Mouse (Mus musculus) heart, adult 9 months (tissue): ENCODE data around the gene Ramp2.

Source experiments
- DNase-seq, 2 experiments: peaks; one replicate each; pipeline ENCODE4 v3.0.0; 2022; ENCODE audit warnings: low spot score in 2 of 2

Ramp2 gene

DNA sequence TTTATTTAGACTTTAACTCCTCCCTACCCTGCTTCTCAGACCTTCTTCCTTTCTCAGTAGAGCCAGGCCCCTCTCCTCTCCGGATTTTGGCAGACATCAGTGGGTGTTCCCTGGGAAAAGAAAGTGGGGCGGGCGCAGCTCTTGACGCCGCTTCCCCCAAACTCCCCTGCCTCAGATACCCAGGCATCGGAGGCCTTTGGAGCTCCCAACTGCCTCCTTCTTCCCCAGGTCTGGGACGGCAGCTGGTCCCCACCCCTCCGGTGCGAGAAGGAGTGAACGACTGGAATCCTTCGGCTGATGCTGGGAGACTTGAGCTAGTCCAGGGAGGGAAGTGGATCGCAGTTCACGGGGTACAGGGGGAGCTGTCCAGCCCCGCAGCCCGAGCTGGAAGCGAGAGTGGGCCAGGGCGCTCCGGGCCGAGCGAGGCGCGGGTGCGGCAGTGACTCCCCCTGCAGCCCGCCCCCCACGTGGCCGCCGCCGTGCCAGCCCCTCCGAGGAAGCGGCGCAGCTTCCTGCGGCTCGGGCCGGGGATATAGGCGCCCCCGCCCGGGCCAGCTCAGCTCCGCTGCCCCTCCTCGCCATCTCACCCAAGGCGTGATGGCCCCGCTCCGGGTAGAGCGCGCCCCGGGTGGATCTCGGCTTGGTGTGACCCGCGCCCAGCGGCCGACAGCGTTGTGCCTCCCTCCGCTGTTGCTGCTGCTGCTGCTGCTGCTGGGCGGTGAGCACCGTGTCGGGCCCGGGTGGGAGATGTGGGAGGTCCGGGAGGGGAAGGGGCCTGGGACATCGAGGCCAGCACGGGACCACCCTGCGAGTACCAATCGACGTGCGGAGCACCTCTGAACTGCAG lies at the start of gene Ramp2:
Gene Ramp2, plus strand, starts transcription at position 174 of the 847 bp plus-strand sequence.
- DNase-seq: peak; percentile 72 to 80

DNA sequence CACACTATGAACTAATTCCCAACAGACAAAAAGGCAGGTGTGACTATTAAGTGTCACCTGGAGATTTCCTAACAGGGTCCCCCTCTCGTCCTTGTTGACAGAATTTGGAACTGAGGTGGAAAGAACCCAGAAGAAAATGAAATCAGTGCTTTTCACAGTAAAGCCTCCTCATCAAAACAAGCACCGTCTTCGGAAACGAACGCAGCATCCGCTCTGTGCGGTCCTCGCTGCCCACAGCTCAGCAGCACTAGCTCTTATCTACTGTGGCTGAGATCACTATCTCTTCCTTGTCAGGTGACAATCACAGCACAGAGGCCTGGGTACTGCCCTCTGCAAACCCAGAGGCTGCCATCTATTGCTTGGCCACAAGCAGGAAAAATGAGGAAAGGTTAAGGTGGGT lies 49.7 kb upstream of the Ramp2 start:
- DNase-seq: no peak

DNA sequence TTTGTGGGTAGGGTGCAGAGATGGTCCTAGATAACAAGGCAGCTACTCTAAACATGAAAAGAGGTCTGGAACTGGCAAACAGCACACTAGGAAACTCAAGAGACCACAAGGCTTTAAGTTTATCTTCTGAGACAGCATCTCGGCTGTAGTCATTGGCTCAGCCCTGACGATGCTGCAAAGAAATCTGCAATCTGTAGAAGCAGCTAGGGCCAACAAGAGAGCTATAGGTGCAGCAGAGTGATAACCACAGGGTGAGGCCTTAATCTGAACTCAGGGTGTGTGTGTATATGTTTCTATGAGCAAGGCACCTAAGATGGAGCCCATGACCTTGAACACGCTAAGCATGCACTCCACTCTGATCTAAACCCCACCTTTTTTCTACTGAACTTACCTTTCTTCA lies 46.3 kb upstream of the Ramp2 start:
- DNase-seq: no peak

DNA sequence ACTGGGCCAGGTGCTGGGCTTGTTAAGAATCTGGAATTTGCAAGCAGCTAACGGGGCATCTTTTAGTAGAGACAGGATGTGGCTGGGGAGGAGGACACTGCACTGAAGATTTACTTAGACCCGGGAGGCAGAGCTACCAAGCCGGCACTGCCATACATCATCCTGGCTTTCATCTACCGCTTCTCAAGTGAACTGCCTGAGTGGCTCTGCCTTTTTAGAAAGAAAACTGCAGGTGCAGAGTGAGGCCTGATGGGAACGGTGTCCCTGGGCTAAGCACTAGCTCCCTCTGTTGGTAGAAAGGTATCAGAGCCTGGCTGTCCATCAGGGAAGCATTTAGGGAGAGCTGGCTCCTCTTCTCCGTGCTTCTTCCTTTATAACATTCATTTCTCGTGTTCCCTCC lies 44.8 kb upstream of the Ramp2 start:
- DNase-seq: no peak

DNA sequence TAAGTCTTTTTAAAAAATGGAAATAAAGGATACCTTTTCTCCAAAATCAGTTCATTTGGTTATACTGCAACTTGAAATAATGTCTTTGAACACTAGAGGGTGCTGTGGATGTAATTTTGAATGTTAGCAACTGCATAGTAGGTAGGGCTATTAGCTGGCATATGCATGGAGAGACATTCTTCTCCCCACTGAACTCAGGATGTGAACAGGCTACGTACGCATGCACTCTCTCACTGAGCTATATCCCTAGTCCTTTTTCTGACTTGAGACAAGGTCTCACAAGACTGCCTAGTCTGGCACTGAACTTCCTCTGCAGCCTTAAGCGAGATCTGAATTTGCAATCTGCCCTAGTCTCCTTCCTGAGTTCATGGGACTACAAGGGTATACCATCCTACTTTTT lies 33.9 kb upstream of the Ramp2 start:
- peak; percentile 56 to 70 for DNase-seq

DNA sequence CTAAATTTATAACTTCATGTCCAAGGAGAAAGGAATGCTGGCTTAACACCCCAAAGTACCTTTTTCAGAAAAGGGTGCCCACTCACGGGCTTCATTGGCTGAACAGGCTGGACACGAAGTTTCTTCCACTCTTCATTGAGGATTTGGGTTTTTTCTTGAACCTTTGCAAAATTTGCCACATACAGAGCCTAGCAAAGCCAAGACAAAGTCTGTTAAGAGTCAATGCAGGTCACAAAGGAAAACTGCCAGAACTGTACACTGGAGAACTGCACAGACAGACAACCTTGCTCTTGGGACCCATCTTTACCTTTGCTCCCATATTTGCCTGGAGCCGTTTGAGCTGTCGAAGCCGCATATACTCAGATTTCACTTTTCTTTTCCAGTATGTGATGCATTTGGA lies 28.9 kb upstream of the Ramp2 start:
- DNase-seq: no peak

DNA sequence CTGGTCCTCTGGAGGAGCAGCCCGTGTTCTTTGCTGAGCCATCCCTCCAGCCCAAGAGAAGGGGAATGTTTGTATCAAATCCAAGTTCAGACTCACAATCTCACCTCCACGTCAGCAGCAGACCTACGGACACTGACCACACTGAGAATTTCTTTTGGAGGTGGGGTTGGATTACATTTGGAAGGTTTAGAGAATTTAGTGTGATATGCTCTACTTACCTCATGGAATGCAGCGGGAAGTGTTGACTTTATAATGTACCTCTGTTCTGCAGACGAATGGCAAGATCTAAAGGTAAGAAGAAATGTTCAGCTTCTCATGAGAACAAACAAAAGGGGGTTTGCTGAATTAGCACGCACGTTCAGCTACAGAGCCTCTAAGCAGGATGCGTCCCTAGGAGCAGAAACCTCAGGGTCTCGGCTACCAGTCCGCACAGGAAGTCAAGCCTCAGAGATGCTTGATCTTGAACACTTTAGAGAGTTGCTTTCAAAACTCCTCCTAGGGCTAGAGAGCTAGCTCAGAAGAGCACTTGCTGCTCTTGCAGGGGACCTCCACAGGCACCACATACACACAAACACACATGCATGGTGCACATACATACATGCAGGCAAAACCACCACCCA lies 27.3 kb upstream of the Ramp2 start:
- no peak for DNase-seq

DNA sequence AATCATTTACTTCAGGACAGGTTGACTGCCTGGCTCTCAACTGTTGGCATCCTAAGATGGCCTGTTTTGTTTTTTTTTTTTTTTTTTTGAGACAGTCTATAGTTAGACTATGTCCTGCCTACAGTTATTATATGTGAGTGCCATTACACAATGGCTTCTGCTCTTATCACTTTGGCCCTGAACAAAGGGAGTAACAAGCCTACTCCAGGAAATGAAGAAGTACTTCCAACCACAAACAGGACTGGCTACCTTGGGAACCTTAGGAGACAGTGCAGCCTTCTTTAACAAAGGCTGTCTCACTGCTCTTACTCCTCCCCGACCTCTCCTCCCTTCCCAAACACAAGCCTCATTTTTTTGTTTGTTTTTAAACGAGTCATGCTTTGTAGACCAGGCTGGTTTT lies 25.0 kb upstream of the Ramp2 start:
- DNase-seq: no peak

DNA sequence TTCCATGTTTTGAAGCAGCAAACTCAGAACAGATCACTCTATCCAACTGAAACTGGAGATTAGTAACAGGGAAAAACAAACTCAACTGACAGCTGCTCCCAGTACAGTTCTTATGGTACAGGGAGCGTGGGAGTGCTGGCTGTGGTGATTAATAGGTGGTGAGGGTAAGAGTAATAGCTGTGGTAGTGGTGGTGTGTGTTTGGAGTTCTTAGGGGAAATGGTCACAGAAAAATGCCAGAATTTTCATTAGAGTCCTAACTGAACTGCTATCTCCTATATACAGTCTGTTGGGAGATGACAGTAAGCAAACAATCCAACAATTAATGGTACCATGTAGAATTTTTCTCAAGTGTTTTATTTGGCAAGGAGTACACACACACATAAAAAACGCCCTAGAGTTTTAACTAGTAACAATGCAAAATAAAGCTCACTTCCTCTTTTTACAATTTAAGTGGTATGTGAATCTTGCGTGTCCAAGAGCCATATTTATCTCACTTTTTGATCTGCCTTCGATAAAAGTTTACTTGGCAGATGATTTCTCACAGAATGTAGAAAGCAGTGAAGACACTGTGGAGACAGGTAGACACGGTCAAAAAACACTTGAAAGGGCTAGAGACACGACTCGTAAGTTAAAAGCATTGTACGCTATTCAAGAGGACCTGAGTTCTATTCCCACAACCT lies 24.4 kb upstream of the Ramp2 start:
- DNase-seq: no peak

DNA sequence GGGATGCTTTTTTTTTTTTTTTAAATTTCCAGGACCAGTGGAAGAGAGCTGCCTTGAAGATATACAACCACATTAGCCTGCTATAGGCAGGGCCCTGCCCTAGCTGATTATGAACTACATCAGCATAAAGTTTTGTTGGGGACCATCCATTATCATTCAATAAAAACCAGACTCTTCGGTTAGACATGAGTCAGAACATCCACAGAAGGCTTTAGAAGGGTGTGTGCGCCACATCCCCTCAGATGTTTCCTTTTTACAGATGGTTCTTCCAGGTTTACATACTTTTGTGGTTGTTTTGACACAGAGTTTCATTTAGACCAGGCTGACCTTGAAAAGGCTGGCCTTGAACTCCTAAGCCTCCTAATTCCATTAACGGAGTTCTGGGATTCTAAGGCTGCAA lies 21.5 kb upstream of the Ramp2 start:
- no peak for DNase-seq

DNA sequence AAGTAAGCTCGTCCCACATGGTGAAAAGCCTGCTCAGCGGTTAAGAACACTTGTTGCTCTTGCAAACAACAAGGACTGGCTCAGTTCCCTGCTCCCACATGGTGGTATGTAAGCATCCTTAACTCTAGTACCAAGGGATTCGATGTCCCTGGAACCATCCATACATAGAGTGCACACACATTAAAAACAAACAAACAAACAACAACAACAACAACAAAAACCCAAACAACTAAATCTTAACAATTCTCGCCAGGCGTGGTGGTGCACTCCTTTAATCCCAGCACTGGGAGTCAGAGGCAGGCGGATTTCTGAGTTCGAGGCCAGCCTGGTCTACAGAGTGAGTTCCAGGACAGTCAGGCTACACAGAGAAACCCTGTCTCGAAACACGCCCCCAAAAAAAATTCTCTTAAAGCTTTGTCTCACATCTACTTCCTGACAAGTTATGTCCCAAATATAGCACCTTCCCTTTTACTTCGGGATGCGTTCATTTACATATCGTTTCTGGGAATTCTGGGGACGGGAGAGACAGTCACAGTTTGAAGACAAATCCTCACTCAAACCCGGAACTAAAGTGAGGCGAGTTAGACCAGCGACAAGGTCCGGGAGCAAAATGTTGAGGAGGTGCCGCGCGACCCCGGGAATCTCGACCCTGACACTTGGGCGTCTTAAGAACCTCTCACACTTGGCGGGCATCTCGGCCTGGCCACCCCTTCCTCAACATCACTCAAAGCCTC lies 20.3 kb upstream of the Ramp2 start:
- no peak for DNase-seq

DNA sequence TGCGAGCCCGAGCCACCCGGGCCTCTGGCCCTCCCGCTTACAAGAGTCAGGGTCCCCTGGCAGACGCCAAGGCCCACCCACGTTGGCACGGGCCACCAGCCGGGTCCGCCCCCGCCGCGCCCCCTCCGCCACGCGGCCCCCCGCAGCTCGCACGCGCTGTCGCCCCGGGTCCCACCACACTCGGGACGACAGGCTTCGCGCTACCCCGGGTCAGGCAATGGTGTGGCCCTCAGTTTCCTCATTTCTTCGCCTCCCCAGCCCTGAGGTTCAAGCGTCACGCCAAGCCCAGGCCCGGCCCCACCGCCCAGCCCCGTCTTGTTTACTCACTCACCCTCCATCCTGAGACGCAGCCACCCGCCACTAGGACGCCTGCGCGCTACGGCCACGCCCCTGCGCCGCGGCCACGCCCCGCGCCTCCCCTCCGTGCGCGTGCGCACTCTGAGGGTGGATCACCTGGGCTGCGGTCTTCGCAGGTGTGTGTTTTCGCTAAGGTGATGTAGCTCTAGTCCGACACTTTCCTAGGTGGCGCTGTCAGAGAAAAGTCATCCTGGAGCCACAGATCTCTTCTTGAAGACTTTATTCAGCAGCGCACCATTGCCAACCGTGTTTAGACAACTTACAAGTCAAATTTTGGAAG lies 19.6 kb upstream of the Ramp2 start, which contains the start of gene Ezh1:
Gene Ezh1, minus strand, starts transcription at position 399 of the 637 bp plus-strand sequence.
- DNase-seq: peak; percentile 92 to 94

DNA sequence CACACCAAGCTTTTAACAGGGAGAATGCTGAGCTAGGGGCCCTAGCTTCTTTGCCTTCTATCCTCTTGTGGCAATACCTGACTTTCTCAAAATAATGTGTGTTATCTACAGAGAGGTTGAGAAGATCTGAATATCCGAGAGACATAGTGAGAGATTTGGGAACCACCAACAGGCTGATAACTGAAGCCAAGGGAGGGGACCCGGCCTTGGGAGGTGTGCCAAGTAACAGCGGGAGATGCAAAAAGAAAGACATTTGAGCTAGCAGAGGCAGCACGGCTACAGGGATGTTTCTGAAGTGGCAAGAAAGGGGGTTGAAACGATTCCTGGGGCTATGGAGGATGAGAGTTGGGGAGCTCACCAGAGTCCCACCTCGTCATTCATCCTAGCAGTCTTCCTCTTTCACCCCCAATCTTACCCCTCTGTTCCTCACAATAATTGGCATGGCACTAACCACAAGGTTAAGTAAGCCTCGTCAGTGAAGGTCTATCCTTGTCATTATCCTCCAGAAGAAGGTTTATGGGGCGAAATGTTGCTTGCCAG lies 16.4 kb upstream of the Ramp2 start:
- peak; percentile 28 to 50 for DNase-seq

DNA sequence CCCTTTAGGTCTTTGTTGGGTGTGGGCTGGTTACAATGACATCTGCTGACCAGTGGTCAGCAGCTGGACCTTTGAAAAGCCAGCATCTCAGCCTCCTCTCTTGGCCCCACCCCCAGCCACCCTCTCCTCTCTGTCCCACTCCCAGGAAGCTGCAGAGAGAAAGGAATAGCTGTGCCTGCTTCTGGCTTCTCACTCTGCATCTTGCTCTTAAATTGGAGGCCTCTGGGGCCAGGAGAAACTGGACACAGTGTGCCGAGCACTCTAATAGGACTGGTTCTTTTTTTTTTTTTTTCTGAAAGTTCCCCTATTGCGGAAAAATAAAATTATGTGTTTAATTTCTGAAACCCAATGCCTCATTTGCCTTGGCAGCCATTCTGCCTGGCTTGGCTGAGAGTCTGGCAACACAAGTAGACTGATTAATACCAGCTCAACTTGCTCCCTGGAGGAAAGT lies 15.7 kb upstream of the Ramp2 start:
- peak; percentile 73 to 79 for DNase-seq

DNA sequence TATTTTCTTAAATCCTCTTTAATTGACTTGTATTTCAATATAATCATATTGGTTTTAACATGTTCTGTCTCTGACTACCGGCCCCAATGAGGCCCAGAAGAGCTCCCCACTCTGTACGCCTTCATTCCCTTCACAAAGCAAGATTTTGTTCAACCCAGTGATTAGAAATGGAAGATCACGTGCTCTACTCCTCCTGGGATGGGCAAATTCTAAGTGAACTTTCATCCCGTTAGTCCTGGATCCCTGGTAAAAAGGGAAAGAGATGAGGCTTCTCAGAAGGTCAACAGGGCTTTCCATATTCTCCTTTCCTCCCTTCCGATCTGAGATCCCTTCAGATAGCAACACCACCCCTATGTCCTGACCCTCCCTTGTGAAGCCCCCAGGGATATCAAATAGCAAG lies 15.3 kb upstream of the Ramp2 start:
- DNase-seq: no peak

DNA sequence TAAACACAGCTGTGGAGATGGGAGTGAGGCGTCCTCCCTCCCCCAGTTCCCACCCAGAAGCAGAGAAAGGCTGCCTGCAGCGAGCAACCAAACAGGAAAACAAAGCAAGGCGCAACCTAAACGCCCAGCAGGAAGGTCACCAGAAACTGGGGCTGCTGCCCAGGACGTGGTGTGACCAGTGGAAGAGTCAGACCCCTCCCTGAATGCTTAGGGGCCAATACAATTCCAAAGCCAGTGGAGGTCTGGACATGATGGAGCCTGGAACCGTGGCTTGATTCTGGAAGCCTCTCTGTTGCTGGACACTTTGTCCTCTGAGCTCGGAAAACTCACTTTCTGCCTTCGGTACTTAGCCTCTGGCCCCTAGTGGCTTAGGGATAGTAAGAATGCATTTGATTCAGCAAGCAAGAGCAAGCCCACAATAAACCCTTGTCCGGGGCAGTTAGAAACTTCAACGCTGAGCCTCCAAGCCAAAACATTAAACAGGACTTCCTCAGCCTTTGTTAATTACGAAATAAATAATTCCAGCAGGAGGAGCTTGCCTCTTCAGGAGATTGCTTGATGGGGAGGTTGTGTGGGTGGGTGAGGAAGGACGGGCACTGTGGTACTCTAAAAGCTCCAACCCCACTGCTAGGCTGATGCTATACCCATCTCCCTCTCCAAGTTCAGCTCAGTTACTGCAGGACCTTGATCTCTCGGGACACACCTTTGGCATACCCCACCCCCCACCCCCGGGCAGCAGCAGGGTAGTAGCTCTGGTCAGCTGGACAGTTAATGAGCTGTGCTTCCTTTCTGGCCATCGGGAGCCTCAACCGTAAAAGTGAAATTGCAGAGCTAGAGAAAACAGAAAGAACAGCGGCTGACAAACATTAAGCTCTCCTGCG lies 14.6 kb upstream of the Ramp2 start:
- peak; percentile 89 to 94 for DNase-seq

DNA sequence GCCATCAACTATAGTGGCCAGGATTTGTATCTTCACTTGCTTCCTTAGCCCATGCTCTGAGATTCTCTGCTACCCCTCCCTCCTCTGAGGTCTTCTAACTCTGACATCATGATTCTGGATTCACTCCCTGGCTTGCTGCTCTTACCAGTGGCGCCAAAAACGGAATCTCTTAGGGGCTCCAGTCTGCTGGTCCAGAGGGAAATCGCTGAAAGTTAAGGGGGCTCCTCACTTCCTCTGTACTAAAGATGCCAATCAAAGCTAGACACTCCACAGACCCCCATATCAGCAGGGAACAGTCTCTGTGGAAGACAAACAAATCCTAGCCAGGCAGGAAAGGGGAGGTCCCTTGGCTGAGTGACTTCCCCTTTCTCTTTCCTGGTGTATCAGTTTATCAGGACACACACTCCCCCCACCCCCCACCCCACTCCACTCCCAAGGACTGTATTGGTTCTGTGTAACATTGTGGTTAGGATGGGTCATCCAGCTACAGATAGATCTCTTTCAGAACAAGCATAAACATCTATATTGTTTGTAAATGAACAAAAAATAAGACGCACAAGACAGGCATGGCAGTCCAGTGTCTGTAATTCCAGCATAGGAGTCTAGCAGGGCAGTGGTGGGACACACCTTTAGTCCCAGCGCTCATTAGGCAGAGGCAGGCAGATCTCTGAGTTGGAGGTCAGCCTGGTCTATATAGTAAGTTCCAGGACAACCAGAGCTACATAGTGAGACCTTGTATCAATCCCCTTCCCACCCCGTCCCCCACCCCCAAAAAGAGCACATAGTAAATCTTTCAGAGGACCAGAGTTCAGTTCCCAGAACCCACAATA lies 13.6 kb upstream of the Ramp2 start:
- peak; percentile 82 to 83 for DNase-seq

DNA sequence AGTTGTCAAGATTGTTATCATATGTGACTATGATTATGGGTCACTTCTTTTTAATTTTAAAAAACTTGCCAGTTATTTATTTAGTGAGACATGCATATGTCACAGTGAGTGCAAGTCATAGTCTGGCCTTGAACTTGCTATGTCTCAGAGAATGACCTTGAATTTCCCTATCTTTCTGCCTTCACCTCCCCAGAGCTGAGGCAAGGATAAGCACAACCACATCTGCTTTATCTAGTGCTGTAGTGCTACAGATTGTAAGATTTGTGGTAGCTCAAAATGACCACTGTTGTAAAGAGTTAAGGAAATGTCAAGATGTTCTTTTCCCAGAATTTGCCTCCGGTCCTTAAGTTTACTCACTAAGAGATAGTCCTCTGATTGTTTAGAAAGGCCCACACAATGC lies 12.6 kb upstream of the Ramp2 start:
- DNase-seq: no peak

DNA sequence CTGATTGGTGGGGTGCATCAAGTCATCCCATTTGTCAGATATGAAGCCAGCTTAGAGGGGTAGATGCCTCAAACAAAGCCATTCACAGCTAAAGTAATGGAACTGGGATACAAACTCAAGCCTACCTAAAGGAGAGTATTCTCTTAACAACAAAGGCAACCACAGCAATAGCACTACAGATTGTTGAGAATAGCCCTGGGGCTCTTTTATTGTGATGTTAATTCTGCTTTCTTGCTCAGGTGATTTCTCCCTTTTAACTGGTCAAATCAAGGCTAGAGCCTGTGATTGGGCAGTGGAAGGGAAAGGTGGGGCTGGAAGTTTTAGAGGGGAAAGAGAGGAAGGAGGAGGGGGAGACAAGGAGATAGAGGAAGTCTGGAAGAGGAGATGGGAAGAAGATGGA lies 11.7 kb upstream of the Ramp2 start:
- no peak for DNase-seq
